Mouse (Mus musculus) frontal cortex, postnatal 14 days (tissue): ENCODE results near the gene Ramp1.

Experiments
- DNase-seq, 2 experiments: peaks; one replicate each; pipeline ENCODE4 v3.0.0; 2022; ENCODE audit warnings: low spot score in 2 of 2

Ramp1 gene

DNA sequence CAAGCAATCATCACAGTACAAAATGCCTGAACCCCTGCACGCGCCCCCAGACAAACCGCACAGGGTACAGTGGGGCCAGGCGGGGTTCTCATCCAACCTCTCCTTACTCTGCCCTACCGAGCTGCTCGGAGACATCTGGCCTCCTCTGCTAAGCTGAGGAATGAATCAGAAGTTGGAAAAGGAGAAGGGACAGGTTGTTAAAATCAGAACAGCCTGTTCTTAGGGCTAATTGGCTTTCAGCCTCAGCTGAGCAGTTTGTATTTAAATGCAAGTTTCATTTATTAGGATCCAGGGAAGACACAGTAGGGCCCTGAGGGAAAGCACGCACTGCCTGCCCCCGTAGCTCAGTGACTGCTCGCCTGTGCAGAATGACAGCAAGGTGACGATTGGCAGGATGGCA is 20.2 kb downstream of the Ramp1 start:
- DNase-seq = no peak

DNA sequence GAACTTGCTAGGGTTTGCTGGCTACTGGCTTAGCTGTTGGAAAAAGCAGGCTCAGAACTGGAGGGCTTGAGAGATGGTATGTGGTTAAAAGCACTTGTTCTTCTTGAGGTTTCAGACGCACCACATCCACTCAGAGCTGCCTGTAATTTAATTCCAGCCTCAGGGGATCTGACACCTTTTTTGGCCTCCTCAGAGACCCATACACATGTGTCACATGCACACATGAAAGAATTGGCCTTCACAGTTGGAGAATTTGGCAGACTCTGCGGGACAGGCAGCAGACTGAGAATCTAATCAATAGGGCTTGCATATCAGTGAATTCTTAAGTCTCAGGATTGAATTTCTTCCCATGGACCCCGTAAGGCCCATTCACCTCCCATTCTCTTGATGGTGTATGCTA is 21.5 kb downstream of the Ramp1 start:
- no peak for DNase-seq

DNA sequence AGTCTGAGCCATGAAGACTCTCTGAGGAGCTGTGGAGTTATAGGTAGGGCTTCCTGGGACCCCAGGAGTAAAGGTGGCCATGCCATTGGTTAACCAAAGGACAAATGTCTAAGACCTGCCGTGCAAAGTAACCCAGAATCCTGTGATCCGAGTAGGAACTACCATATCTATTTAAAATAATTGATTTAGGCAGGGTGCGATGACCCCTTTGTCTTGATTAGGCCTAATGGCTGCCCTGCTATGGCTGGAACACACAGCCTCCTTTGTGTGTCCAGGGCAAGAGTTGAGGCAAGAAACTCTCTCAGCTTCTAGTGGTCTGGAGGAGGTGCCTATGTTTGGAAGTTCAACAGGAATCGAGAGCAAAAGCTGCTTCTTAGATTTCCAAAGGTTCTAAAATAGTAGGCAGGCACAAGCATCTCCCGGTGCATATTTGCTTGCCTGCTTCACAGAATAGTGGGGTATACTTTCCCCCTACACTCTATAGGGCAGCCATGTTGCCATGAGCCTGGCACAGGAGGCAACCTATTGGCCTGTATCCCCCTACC is 24.7 kb downstream of the Ramp1 start:
- DNase-seq = no peak

DNA sequence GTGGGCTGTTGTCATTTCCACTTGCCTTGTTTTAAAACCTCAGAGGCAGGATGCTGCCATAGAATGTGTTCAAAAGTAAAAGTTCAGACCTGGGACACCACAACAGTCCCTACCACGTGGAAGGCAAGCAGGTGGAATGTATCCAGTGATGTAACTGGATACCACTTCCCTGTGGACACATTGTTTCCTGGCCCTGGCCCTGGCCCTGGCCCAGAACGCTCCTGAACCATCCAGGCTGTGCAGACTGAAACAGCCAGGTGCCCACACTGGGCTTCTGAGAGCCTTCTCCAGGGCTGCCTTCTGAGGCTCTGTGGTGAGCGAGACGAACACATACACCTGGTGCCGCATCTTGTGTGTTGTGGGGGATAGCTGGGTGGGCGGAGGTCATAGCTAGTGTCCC is 26.0 kb downstream of the Ramp1 start:
- no peak for DNase-seq

DNA sequence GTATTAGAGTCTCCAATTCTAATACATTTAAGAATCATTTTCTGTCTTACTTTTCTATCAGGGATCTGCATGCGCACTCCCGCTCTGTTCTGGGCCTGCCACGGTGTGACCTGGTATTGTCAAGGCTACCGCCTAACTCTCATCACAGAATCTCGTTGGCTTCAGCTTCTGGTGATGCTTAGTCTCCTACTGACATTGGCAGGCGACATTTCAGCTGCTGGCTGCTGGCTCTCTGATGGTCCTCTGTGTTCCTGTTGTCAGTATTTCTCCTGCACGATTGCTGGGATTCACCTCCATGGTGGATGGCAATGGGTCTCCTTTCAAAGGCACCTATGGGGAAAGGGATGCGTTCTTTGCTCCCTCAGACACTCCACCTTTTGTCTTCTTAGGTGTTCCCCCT is 26.7 kb downstream of the Ramp1 start:
- no peak for DNase-seq

DNA sequence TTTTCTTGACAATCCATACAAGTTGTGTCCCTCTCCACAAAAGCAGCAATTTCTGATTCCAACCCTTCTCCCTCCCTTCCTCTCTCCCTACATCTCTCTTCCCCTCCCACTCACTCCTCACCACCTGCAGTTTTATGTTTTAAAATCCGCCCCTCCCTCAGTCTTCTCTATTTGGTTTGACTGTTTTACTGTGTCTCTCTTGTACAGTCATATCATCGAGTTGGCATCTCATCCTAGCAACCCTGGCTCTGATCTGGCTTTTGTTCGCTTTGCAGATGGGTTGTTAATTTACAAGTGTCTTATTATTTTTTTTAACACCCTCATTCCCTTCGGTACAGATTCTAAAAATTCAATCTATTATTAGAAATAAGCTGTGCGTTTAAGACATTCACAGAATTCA is 27.3 kb downstream of the Ramp1 start:
- no peak for DNase-seq

DNA sequence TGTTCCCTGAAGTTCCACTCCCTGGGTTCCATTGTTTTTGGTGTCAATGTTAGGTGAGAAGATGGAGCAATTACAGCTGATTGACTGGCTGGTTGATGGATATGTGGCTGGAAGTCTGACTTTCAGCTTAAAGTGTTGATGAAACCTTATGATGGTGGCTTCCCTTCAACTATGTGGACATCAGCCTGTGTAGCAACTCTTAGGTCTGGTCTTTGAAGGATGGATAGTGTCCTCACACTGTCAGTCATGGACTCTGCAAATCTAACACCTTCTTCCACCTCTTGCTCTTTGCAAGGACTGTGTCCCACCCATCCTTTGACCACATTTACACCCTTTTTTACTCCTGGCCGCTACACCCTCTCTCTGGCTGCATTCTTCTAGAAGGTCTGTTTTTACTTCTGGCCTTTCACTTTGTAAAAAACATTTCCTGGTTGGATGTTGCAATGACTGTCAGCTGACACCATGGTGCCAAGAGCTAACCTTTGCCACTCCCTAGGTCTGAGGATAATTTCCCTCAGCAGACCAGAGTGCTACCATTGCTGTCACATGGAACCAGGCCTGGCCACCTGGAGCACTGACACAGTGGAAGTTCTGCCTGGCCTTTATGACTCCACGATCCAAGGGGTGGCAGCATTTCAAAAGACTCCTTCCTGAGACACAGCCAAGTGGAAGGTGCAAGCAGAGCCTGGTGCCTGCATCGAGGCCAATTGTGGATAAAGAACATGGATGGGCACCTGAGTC is 27.9 kb downstream of the Ramp1 start:
- DNase-seq = no peak

DNA sequence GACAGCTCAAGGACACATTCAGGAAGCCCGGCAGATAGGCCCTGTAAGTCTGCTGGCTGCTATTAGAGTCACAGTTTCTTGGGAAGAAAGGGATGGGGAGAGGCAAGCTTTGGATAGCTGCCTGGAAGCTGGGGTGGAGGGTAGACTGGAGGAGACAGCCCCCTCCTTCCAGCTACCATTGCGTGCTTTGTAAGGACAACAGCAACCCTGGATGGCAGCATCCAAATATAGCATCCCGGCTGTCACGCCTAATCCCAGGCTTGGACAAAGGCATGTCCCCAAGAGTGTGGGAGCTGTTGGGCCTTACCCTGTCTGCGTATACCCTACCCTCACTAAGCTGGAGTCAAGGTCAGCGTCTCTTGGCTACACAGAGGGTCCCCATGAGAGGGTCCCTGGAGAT is 29.7 kb downstream of the Ramp1 start:
- peak; percentile 52 to 67 for DNase-seq

DNA sequence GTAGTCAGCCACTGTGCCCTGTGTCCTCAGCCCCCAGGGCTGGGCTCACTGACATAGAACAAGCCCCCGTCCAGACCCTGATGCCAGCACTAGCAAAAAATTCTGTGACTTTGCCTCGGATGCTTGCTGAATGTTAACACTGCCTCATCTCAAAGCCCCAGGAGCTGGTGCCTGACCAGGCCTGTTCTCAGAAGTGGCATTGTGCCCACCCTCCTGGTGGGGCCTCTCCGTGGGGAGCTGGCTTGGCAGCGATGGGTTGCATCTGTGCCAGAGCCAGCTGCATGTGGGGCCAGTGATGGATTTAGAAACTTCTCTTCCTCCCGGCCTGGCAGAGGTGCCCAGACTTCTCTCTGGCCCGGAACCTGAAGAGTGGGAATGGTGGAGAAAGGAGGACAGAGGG is 30.2 kb downstream of the Ramp1 start:
- DNase-seq = peak; percentile 77 to 87

DNA sequence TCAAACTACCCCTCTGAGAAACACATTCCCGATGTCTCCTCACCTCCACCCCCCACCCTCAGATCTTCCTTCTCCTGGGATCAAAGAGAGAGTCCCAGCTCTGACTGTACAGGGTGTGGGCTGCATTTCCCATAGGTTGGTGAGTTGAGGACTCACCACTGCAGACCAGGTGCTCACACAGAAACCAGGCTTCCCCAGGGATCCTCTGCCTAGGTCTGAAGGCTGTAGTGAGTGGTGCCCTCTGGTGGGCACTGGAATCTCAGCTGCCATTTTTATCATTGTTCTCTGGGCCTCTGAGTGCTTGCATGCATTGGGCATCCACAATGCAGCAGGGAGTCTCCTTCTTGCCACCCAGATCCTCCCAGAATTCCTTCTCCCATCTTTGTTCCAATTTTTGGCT is 31.5 kb downstream of the Ramp1 start:
- peak in 1 of 2 experiments; percentile 69 for DNase-seq

DNA sequence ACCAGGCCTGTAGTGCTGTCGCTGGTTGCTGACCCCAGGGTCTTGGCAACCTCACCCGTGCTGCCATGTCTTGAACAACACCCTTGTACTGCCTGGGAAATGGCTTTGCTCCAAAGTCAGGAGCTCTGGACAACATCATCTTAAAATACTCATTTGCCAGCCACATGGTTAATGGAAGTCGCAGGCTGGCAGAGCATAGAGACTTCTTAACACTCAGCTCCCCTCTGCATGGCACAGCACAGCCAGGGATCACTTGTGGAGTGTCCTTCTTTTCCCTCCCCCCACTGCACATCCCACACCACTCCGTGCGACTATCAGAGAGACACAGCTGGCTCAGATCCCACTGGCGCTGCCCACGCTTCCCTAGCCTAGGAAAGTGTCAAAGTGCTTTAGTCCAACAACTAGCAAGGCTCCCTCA is 32.0 kb downstream of the Ramp1 start:
- no peak for DNase-seq

DNA sequence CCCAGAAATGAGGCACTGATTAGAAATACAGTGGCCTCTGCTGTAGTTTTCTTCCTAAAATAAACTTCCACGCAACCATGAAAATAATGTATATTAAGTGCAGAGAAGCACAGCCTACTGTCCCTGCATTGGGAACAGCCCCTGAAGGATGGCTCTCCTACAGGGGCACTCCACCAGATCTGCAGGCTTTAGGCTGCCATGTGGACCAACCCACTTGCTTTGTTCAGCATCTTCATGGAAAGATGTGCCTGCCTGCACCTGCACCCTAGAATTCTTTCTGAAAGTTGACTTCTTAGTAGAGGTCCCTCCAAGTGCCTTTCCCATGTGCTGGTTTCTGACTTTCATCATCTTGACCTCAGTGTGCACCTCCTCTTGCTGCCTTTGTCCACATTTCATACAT is 35.6 kb downstream of the Ramp1 start:
- no peak for DNase-seq

DNA sequence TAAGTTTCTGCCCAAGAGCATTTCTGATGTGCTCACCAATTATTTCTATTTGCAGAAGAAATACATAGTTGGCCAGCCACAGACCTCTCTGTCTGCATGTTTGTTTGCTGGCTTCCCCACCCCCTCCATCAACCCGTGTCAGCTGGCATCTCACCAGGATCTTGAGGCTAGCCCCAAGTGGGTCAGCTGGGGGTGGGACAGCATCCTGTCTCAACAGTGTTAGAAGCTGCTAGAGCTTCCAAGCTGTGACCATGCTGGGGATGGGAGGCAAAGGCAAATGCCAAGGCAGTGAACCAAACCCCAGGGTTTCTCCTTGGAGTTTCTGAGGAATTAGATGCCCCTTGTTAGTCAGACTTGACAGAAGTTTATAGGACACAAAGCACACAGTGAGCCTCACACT is 36.4 kb downstream of the Ramp1 start:
- DNase-seq = no peak

DNA sequence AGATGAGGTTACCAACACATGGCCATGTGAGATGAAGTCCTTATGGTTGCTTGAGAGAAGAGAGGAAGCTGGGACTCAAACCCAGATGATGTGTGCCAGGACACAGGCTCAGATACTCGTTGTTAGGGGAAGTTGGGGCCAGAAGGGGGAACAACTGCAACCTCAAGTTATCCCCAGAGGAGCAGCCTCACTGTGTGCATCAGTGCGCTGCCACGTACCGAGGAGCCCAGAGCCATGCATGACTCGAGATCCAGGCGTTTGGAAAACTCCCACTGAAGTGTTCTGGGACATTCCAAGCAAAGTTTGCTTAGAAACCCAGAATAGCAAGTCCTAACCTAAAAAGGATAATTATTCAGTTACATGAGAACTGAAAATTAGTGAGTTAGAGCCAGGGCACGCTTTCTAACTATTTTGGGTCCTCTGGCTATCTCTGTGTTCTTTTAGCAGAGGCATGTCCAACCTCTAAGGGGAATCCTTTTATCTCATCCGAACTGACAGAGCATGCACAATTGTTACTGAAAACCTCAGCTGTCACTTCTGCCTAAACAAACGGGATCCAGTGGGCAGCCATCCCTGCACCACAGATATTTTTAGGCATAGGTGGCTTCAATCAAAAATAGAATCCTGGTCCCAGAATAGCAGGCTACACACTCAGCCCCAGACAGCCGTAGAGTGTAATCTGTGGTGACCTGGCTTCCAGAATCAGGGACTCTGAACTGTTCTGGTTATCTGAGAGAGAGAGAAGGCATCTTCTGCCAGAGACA is 37.1 kb downstream of the Ramp1 start:
- no peak for DNase-seq

DNA sequence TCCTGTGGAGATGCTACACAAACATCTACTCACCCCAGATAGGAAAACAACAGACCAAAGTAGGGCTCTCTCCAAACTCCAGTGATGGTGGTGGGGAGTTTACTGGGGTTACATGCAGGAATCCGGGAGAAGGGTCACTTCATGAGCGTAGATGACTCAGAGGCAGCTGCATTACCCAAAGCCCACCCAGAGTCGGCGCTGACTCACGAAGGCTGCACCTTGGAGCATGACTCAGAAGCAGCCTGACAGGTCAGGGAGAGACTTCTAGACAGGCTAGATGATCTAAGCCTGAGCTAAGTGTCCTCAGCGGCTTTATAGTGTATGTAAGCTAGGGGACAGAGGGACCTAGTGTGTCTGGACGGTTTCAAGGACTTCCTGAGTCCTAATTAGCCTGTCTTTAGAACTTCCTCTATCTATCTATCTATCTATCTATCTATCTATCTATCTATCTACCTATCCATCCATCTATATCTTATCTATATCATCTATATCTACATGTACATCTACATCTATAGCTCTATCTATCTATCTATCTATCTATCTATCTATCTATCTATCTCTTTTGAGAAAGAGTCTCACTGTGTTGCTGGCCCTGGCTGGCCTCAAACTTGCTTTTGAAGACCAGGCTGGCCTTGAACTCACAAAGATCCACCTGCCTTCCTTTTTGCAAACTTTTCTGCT is 40.2 kb downstream of the Ramp1 start:
- DNase-seq = no peak

DNA sequence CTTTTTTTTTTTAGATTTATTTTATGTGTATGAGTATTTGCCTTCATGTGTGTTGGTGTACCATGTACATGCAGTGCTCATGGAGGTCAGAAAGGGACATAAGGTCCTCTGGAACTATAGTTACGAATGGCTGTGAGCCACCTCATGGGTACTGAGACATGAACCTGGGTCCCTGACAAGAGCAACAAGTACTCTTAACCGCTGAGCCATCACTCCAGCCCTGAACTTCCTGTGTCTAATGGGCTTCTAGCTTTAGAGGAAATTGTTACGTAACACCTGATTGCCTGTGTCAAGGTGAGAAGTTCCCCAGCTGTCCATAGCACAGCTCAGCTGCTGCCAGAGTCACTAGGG is 40.7 kb downstream of the Ramp1 start:
- DNase-seq = no peak

DNA sequence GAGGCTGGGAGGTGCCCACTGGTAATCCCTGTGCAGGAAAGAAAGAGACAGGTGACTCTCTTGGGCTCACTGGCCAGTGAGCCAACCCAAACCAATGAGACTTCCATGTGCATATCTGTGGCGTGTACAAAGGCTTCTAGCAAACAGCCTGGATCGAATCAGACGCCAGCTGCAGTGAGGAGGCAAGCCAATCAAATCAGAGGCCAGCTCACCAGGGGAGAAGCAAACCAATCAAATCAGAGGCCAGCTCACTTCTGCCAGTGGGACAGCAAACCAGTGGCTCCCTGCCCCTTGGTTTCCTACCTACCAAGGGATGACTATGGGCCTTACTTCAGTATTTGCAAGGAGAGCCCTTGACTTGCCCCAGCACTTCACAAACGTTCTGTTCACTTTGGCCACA is 46.9 kb downstream of the Ramp1 start:
- DNase-seq = no peak

DNA sequence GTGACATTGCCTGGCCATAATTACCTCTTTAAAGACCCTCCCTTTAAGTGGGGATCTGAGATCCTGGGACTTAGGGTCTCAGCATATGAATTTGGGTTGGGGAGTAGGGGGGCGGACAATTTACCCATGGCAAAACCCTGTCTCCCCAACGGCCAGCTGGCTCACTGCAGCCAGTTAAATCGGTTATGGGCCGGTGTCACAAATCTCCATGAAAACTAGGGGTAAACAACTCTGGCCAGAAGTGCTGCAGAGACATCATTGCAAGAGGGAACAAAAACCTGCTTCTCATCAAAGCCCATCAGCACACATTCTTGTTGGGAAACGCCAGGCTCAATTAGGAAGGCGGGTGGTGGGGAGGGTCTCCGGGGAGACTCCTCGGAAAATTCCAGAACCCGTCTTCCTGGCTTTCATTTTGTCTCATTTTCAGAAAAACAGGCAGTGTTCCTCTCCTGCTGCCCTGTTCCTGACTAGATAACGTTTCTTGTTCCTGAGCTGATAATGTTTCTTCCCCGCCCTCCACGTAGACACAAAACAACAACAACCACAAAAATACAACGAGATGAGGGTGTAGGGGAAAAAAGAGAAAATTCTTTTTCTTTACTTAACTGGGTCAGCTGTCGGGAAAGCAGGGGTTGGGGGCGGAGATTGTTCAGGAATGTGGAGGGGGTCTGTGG is 47.9 kb downstream of the Ramp1 start:
- no peak for DNase-seq

DNA sequence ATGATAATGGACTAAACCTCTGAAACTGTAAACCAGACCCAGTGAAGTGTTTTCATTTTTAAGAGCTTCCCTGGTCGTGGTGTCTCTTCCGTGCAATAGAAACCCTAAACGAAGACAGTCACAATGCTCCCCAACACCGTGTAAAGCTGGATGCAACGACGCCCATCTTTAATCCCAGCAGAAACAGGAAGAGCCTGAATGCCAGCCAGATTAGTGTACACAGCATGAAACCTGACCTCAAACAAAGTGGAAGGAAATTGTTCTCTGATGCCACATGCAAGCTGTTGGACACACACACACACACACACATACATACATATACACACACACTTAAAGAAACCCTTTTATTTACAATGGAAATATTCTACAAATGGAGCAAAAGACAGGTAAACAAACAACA is 51.5 kb downstream of the Ramp1 start:
- no peak for DNase-seq

DNA sequence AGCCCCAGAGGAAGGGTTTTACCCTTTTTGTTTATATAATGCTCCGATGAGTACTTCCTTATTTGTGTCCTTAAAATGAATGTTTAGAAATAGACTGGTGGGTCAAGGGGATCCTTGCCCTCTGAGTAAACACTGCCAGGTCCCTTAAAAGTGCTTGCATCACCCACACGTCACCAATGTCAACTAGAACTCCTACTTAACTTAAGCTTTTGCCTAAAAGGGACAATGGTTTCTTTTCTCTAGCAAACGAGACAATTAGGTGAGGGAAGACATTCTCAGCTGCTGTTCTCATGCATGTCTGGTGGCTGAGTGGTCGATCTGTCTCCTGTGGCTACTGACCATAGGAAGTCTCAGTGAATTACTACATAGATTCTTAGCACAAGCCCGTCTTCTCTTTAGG is 52.3 kb downstream of the Ramp1 start:
- DNase-seq = no peak

DNA sequence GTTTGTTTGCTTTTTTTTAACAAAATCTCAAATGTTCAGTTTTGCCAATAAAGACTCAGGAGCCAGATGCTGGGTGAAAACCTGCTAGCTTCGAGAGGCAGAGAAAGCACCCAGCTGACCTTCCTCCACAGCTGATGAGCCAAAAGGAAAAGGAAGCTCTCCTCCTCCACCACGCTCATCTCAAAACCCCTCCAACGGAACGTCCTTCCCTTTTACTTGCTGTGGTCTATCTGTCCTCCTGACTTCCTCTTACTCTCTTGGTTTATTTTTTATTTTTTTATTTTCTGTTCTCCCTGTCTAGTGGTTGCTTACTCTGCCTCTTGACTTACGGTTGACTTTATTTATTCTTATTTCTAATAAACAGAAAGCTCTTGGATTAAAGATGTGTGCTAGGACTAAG is 55.8 kb downstream of the Ramp1 start:
- DNase-seq = no peak

DNA sequence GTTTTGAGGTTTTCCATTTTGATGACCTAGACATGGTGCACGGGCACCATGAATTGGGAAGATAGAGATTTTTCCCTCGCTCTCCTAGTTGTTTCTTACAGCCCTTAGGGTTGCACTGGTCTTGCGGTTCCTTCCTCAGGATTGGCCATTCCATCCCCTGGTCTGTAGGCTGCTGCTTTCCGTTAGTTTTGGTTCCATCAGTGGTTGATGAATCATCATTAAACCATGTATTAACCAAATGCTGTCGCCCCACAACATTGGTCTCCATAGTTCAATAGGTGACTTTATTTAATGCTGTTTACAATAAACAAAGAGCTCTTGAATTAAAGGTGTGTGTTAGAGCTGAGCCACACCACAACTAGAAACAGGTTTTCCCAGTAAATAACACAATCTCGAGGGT is 58.1 kb downstream of the Ramp1 start:
- DNase-seq = no peak
